Mouse (Mus musculus): ENCODE results near the gene Polr3k. TPM values are rescaled to one million over a fixed set of nuclear protein-coding genes. Genes with fewer than 3 reads are reported as not detected.

Polr3k gene
- 100 and 102 TPM in 2 replicates for polyA plus RNA-seq (2014; fragmentation: Nextera tagmentation; extraction: Ambion mirVana)

DNA sequence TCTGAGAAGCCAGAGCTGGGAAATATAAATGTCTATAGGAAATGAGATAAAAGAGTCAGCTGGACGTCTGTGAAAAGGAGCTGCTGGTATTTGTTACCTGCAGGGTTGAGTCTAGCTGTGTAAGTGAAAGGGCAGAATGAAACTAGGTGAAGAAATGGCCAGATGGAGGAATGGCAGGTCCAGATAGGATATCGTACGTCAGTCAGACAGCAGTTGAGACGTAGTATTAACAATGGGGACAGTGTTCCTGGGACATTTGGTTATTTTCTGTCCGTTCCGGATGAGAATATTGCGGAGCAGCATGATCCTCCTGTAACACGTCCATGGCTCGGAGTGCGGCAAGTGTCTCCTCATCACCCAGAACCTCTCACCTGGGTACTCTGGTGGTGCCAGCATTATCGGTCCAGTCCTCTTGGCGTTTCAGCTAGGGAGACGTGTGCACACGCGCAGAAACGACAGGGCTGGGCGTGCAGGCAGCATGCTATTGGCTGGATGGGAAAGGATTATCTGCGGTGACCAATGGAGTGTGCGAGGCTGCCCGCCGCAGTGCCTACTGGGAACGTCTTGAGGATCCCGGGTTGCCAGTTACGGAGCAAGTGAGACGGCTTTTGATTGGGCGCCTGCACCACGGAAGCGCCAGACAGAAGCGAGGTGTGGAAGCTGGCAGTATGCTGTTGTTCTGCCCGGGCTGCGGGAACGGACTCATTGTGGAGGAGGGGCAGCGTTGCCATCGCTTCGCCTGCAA lies at the start of gene Polr3k:
TSS of gene Polr3k (plus strand) at position 547 of the 745 bp plus-strand sequence.
- DNase-seq (ENCODE audit: low spot score, missing footprints): peak; percentile 98
- WGBS: under 1% methylated on average over 35 of the region's 35 CpGs
- peak within 1 kb of the TSS; percentile 87 for H3K4me2 ChIP-seq
- peak within 1 kb of the TSS; percentile 57; the same call in 1 of the 2 replicates for H3K27ac ChIP-seq (ENCODE audit: low read depth, low read length)
- H3K9ac ChIP-seq (ENCODE audit: low read length): peak within 1 kb of the TSS; percentile 88
- no peaks in the 10 kb centered on the region for H3K9me3 ChIP-seq (ENCODE audit: control insufficient read depth, low read length)
- peak; percentile 100 for ATAC-seq (ENCODE audit: low FRiP score)
- H3K36me3 ChIP-seq (ENCODE audit: control insufficient read depth, insufficient read depth, low read length): no peaks in the 10 kb centered on the region
- peak within 1 kb of the TSS; percentile 84 for H3K4me3 ChIP-seq (ENCODE audit: low read depth, low read length)
- H3K4me1 ChIP-seq (ENCODE audit: control insufficient read depth, insufficient read depth, low read length): peaks cover 11% of the 10 kb centered on the region
- no peaks in the 10 kb centered on the region for H3K27me3 ChIP-seq (ENCODE audit: control insufficient read depth, insufficient read depth, low read length)

DNA sequence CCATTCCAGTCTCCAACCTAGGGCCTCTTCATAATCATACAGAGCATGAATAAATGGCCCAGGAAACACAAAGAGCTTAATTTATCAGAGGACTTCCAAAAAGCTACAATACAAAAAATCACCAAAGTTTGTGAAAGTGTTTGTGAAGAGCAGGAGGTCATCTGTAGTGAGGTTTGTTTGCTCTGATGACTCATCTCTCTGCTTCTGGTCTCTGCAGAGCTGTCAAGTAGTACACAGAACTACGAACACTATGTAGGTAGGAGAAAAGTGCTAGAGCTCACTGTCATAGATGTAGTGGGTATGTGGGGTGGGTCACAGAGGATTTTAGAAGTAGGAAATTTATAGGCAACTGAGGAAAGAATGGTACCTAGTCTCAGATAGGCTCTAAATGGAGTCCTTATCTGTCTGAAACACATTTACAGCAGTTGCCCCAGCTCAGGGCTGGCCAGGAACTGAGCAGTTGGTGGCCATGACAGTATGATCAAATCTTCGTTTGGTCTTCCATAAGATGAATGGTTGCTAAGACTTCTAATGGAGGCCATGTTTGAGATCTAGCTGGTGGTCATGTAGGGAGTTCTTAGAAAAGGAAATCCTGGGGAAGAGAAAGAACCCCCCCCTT lies 35.0 kb upstream of the Polr3k start:
- Histone ChIP-seq H3K27me3 (ENCODE audit: control insufficient read depth, insufficient read depth, low read length) (no peaks in the 10 kb centered on the region), H3K4me1 (ENCODE audit: control insufficient read depth, insufficient read depth, low read length) (no peaks in the 10 kb centered on the region), H3K4me2 (no peak overlapping the region), H3K36me3 (ENCODE audit: control insufficient read depth, insufficient read depth, low read length) (0 out of 2 replicates have a peak, but pooled peaks cover 5% of the 10 kb centered on the region), H3K4me3 (ENCODE audit: low read depth, low read length) (no peak overlapping the region), H3K9ac (ENCODE audit: low read length) (no peak overlapping the region), H3K27ac (ENCODE audit: low read depth, low read length) (no peak overlapping the region), H3K9me3 (ENCODE audit: control insufficient read depth, low read length) (no peaks in the 10 kb centered on the region)
- DNase-seq (ENCODE audit: low spot score, missing footprints) (no peak), ATAC-seq (ENCODE audit: low FRiP score) (no peak)
- 75% methylated on average over 2 of the region's 2 CpGs for WGBS

DNA sequence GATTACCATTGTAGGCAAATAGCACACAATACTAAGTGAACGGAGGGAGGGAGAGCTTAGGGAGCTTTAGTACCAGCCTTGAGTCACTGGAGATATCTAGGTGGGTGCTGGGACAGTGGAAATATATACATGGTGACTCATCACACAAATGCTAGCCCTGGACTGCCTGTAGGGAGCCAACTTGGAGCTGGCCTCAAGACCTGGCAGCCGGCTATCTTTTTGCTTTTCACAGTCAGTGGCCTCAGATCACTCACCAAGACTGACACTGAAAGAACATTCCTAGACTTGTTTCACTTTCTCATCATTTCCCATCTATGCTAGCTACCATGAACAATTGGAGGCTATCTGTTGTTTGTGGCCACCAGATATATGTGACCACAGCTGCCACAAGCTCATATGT lies 31.4 kb upstream of the Polr3k start:
- Histone ChIP-seq H3K27ac (ENCODE audit: low read depth, low read length) (no peak overlapping the region), H3K4me2 (no peak overlapping the region), H3K27me3 (ENCODE audit: control insufficient read depth, insufficient read depth, low read length) (no peaks in the 10 kb centered on the region), H3K4me3 (ENCODE audit: low read depth, low read length) (no peak overlapping the region), H3K4me1 (ENCODE audit: control insufficient read depth, insufficient read depth, low read length) (0 out of 2 replicates have a peak, but pooled peaks cover 4% of the 10 kb centered on the region), H3K36me3 (ENCODE audit: control insufficient read depth, insufficient read depth, low read length) (no peaks in the 10 kb centered on the region), H3K9me3 (ENCODE audit: control insufficient read depth, low read length) (no peaks in the 10 kb centered on the region), H3K9ac (ENCODE audit: low read length) (no peak overlapping the region)
- 72% methylated on average over 2 of the region's 2 CpGs for WGBS
- ATAC-seq (ENCODE audit: low FRiP score): no peak
- peak; percentile 80 for DNase-seq (ENCODE audit: low spot score, missing footprints)

DNA sequence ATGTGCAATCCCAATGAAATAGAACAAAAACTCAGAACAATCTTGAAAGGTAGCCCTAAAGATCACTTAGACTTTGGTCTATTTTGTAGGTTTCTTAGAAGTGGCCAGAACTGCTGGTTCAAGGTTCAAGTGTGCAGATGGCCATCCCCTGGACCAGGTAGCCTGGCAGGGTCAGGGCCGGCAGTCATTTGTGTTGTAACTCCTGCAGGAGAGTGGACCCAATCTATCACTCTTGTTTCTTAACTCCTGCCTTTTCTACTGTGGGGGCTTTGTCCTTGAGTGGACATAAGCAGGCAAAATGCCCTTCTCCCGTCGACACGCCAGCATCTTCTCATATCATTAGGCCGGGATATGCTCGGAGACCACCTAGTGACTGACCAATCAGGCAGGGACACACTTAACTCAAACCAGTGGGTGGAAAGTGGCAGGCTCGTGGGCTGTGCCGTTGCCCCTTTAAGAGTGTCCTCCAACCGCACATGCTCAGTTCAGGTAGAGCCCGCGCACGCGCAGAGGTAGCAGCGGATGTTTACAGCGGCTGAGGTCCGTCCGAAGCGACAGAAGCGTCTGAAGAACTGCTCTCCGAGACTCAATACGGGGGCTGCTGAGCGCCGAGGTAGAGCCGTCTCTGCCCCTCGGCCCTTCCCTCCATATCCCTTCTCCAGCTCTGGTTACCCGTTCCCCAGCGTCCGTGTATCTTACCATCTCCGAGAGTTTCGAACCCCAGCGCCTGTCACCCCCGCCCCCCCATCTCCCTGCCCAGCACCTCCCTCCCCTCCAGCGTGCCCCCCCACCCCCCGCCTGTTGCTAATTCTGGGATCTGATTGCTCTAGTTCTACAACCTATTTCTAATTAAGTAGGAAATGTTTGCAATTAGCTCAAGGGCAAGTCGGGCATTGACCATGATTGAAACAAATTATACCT lies 26.5 kb upstream of the Polr3k start, which contains the start of gene Pcmtd2:
TSS of gene Pcmtd2 (plus strand) at position 483 of the 921 bp plus-strand sequence.
- peak within 1 kb of the TSS; percentile 48; the same call in 1 of the 2 replicates for H3K27ac ChIP-seq (ENCODE audit: low read depth, low read length)
- peak; percentile 99 for DNase-seq (ENCODE audit: low spot score, missing footprints)
- 0 out of 2 replicates have a peak, but pooled peaks cover 8% of the 10 kb centered on the region for H3K4me1 ChIP-seq (ENCODE audit: control insufficient read depth, insufficient read depth, low read length)
- WGBS: under 1% methylated on average over 35 of the region's 35 CpGs
- H3K9ac ChIP-seq (ENCODE audit: low read length): peak within 1 kb of the TSS; percentile 80
- no peaks in the 10 kb centered on the region for H3K9me3 ChIP-seq (ENCODE audit: control insufficient read depth, low read length)
- H3K36me3 ChIP-seq (ENCODE audit: control insufficient read depth, insufficient read depth, low read length): no peaks in the 10 kb centered on the region
- H3K4me3 ChIP-seq (ENCODE audit: low read depth, low read length): peak within 1 kb of the TSS; percentile 70
- H3K27me3 ChIP-seq (ENCODE audit: control insufficient read depth, insufficient read depth, low read length): no peaks in the 10 kb centered on the region
- peak within 1 kb of the TSS; percentile 51 for H3K4me2 ChIP-seq
- peak; percentile 99 for ATAC-seq (ENCODE audit: low FRiP score)

DNA sequence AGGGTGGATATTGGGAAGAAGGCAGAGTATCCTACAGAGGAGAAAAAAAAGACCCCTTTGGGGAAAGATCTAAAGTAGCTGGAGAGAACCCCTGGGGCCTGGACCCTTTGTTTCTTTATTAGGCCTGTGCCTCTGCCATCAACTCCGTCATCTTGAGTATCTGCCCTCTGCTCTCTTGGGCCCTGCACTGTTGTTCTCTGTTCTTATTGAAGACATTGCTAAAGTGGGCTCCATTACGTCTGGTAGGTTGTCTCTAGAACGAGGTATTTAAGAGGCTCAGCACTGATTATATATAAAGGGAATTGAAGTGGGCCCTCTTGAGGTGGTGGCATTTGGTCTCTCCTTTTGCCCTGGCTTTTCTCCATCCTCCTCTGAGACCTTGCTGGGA lies 25.9 kb upstream of the Polr3k start:
- no peaks in the 10 kb centered on the region for H3K36me3 ChIP-seq (ENCODE audit: control insufficient read depth, insufficient read depth, low read length)
- no peaks in the 10 kb centered on the region for H3K9me3 ChIP-seq (ENCODE audit: control insufficient read depth, low read length)
- H3K4me3 ChIP-seq (ENCODE audit: low read depth, low read length): peak overlapping the region; percentile 70
- 0 out of 2 replicates have a peak, but pooled peaks cover 8% of the 10 kb centered on the region for H3K4me1 ChIP-seq (ENCODE audit: control insufficient read depth, insufficient read depth, low read length)
- no peaks in the 10 kb centered on the region for H3K27me3 ChIP-seq (ENCODE audit: control insufficient read depth, insufficient read depth, low read length)
- DNase-seq (ENCODE audit: low spot score, missing footprints) (peak; percentile 84), ATAC-seq (ENCODE audit: low FRiP score) (peak; percentile 11)
- H3K27ac ChIP-seq (ENCODE audit: low read depth, low read length): no peak overlapping the region; the same call in 1 of the 2 replicates
- H3K4me2 ChIP-seq: peak overlapping the region; percentile 51
- 0% methylated on average over 3 of the region's 3 CpGs for WGBS
- peak overlapping the region; percentile 80 for H3K9ac ChIP-seq (ENCODE audit: low read length)

DNA sequence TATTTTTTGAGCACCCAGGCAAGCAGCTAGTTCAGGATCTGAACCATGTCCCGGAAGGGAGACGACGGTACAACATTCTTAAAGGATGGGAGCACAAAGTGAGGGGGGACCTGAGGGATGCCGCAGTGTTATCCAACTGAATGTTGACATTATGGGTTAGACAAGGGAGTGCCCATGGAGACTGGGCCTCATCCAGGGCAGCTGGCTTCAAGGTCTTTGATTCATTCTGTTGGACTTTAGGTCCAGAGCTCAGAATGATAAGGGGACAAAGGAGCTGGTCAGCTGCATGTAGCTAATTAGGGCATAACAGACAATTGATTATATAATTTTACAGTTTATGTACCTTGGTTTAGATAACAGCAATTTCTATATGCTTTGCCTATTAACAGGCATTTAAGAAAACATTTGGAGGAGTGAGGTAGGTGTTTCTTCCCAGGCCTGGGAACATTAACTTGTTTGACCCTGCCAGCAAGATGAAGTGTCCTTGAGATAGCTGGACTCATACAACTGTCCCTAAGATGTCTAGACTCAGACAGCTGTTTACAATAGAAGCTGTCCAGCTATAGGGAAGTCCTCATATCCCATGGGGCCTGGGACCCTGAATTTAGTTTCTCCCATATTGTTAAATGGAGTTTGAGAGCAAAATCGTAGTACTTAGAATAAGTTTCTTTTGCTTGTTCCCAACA lies 18.3 kb upstream of the Polr3k start:
- ATAC-seq (ENCODE audit: low FRiP score) (no peak), DNase-seq (ENCODE audit: low spot score, missing footprints) (peak; percentile 81)
- H3K4me3 ChIP-seq (ENCODE audit: low read depth, low read length): no peak overlapping the region
- H3K4me1 ChIP-seq (ENCODE audit: control insufficient read depth, insufficient read depth, low read length): no peaks in the 10 kb centered on the region
- no peaks in the 10 kb centered on the region; the same call in 1 of the 2 replicates for H3K36me3 ChIP-seq (ENCODE audit: control insufficient read depth, insufficient read depth, low read length)
- no peaks in the 10 kb centered on the region for H3K27me3 ChIP-seq (ENCODE audit: control insufficient read depth, insufficient read depth, low read length)
- WGBS: 84% methylated on average over 5 of the region's 5 CpGs
- H3K27ac ChIP-seq (ENCODE audit: low read depth, low read length): no peak overlapping the region
- H3K9ac ChIP-seq (ENCODE audit: low read length): no peak overlapping the region
- no peak overlapping the region for H3K4me2 ChIP-seq
- H3K9me3 ChIP-seq (ENCODE audit: control insufficient read depth, low read length): no peaks in the 10 kb centered on the region

DNA sequence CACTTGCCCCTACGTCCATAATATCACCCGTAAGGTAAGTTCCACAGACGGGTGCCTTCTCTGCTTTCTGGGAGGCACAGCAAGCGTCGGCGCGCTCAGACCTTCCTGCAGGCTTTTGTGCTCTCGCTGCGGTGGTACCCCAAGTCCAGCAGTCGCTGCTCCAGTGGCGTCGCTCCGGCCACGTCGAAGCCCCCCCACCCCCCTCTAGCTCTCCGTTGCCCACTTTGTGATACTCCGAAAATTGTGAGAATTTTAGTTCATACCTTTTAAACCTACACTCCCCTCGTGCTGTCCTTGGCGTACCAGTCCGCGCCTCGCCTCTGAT lies 361 bp downstream of the Polr3k start:
- no peaks in the 10 kb centered on the region for H3K9me3 ChIP-seq (ENCODE audit: control insufficient read depth, low read length)
- WGBS: under 1% methylated on average over 22 of the region's 22 CpGs
- H3K4me1 ChIP-seq (ENCODE audit: control insufficient read depth, insufficient read depth, low read length): peaks cover 11% of the 10 kb centered on the region
- no peaks in the 10 kb centered on the region for H3K36me3 ChIP-seq (ENCODE audit: control insufficient read depth, insufficient read depth, low read length)
- peak overlapping the region; percentile 88 for H3K9ac ChIP-seq (ENCODE audit: low read length)
- H3K27ac ChIP-seq (ENCODE audit: low read depth, low read length): peak overlapping the region; percentile 51; the same call in 1 of the 2 replicates
- ATAC-seq (ENCODE audit: low FRiP score) (peak; percentile 70), DNase-seq (ENCODE audit: low spot score, missing footprints) (peak; percentile 97)
- peak overlapping the region; percentile 84 for H3K4me3 ChIP-seq (ENCODE audit: low read depth, low read length)
- H3K27me3 ChIP-seq (ENCODE audit: control insufficient read depth, insufficient read depth, low read length): no peaks in the 10 kb centered on the region
- peak overlapping the region; percentile 87 for H3K4me2 ChIP-seq

DNA sequence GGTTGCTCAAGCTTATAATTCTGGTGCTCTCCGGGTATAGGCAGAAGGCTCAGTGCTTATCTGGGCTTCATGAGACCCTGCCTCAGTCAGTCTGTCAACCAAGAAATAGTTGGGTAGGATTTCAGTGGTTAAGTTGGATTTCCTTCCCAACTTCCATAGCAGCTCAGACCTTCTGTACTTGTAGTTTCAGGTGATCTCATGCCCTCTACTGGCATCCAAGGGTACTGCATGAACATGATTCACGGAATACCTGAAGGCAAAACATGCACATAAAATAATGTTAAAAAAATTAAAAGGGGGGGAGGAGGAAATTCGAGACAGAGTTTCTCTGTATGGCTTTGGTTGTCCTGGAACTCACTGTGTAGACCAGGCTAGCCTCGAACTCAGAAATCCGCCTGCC lies 2.8 kb downstream of the Polr3k start:
- Histone ChIP-seq H3K4me1 (ENCODE audit: control insufficient read depth, insufficient read depth, low read length) (peaks cover 11% of the 10 kb centered on the region), H3K4me3 (ENCODE audit: low read depth, low read length) (no peak overlapping the region), H3K36me3 (ENCODE audit: control insufficient read depth, insufficient read depth, low read length) (peaks cover 2% of the 10 kb centered on the region; the same call in 1 of the 2 replicates), H3K9ac (ENCODE audit: low read length) (no peak overlapping the region), H3K4me2 (no peak overlapping the region), H3K9me3 (ENCODE audit: control insufficient read depth, low read length) (no peaks in the 10 kb centered on the region), H3K27ac (ENCODE audit: low read depth, low read length) (no peak overlapping the region), H3K27me3 (ENCODE audit: control insufficient read depth, insufficient read depth, low read length) (no peaks in the 10 kb centered on the region)
- no peak for ATAC-seq (ENCODE audit: low FRiP score)
- peak; percentile 92 for DNase-seq (ENCODE audit: low spot score, missing footprints)
- WGBS: 63% methylated on average over 5 of the region's 5 CpGs

Measured in midbrain, embryonic 11.5 days (tissue).